Mouse (Mus musculus) kidney, embryonic 14.5 days (tissue): ENCODE data around the gene Zkscan6. TPM values are rescaled to one million over a fixed set of nuclear protein-coding genes. Genes with fewer than 3 reads are reported as not detected.

Experiments used
- ATAC-seq: fragments of 200-750 bp; cut with Nextera tagmentation; 2 replicates; pipeline ENCODE4 v1.8.0; 2017; ENCODE audit warnings: moderate number of reproducible peaks, mild to moderate bottlenecking, moderate TSS enrichment, moderate library complexity; ENCODE audit not compliant: low FRiP score, low TSS enrichment
- H3K27ac ChIP-seq: fragments of 300-500 bp; sonication (generic); 2 replicates; pipeline ENCODE4 v1.5.1; 2014; ENCODE audit warnings: low read depth, mild to moderate bottlenecking, low read length, moderate library complexity, mixed read lengths
- H3K27me3 ChIP-seq: fragments of 300-500 bp; sonication (generic); 2 replicates; pipeline ENCODE4 v1.6.1; 2014; ENCODE audit warnings: mild to moderate bottlenecking, low read length; ENCODE audit not compliant: control insufficient read depth, insufficient read depth
- H3K36me3 ChIP-seq: fragments of 300-500 bp; sonication (generic); 2 replicates; pipeline ENCODE4 v1.6.1; 2014; ENCODE audit warnings: low read length, mixed read lengths; ENCODE audit not compliant: control insufficient read depth, insufficient read depth
- H3K4me1 ChIP-seq: fragments of 300-500 bp; sonication (generic); 2 replicates; pipeline ENCODE4 v1.6.1; 2014; ENCODE audit warnings: low read length, mixed read lengths; ENCODE audit not compliant: control insufficient read depth, insufficient read depth
- H3K4me2 ChIP-seq: fragments of 300-500 bp; sonication (generic); replicated peaks from 2 replicates; pipeline ENCODE4 v1.6.1; 2014; ENCODE audit warnings: low read depth, mild to moderate bottlenecking, low read length
- H3K4me3 ChIP-seq: fragments of 300-500 bp; sonication (generic); 2 replicates; pipeline ENCODE4 v1.5.1; 2014; ENCODE audit warnings: mild to moderate bottlenecking, low read length
- H3K9ac ChIP-seq: fragments of 300-500 bp; sonication (generic); 2 replicates; pipeline ENCODE4 v1.6.1; 2014; ENCODE audit warnings: low read depth, mild to moderate bottlenecking, low read length, moderate library complexity
- H3K9me3 ChIP-seq: fragments of 300-500 bp; sonication (generic); 2 replicates; pipeline ENCODE4 v1.6.1; 2016; ENCODE audit warnings: low read length; ENCODE audit not compliant: control insufficient read depth
- WGBS: fragments of 180-500 bp; shearing (Covaris S2); extraction: QIAGEN DNeasy Blood & Tissue Kit; methylation state at CpG from one replicate; pipeline ENCODE4 v1.1.7; 2014; 5-methylcytosine and 5-hydroxymethylcytosine counted together
- polyA plus RNA-seq: library from polyadenylated mRNA; unstranded; fragments of >200 nt; fragmentation: Nextera tagmentation; extraction: Ambion mirVana; gene quantifications from 2 replicates; pipeline ENCODE4 v1.2.1, GENCODE M21; 2014

Zkscan6 gene
- polyA plus RNA-seq, 1 experiment from 2014 or later, result 13.4 TPM

DNA sequence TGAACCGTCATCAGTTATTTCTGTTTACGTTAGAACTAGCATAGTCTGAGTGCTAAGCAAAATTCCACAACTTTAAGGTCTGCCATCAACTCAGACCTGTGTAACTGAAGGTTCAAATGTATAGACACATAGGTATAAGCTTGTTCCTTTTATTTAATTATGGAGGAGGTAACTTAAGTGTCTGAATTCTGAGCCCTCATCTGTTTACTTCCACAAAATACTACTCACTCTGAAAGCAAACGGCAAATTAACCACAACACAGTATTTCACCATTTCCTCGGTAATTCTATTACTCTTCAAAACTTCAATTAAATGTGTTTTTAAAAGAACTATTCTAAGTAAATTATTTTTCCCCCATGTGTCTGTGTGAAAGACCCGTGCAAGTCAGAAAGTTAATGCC lies 29.2 kb upstream of the Zkscan6 start:
- no peak overlapping the region for H3K4me2 ChIP-seq
- H3K36me3 ChIP-seq, result peaks cover 7% of the 10 kb centered on the region; the same call in 1 of the 2 replicates
- H3K9ac ChIP-seq, result no peak overlapping the region
- WGBS, result 58% methylated on average over 5 of the region's 5 CpGs
- no peak for ATAC-seq
- peaks cover 14% of the 10 kb centered on the region; the same call in 1 of the 2 replicates for H3K4me1 ChIP-seq
- H3K4me3 ChIP-seq, result no peak overlapping the region
- H3K27ac ChIP-seq, result no peak overlapping the region
- no peaks in the 10 kb centered on the region for H3K27me3 ChIP-seq
- no peaks in the 10 kb centered on the region for H3K9me3 ChIP-seq

DNA sequence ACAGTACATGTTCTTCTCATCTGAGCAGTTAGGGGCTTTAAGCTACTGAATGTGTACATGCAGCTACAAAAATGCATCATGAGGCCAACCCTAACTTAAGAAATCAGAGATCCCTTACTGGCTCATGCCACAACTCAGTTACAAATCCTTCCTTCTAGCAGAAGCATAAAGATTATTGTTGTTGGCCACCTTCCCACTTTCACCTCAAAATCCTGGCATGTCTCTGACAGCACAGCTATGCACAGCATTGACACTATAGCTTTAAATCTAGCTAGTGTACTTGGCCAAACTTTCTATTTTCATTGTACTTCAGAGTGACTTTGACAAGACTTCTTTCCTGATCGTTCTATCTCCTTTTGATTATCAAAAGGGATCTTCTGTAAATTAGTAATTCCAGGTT lies 27.9 kb upstream of the Zkscan6 start:
- H3K9ac ChIP-seq, result no peak overlapping the region
- WGBS, result 73% methylated on average over 1 of the region's 1 CpGs
- no peak overlapping the region for H3K27ac ChIP-seq
- H3K4me1 ChIP-seq, result peaks cover 14% of the 10 kb centered on the region; the same call in 1 of the 2 replicates
- peaks cover 7% of the 10 kb centered on the region; the same call in 1 of the 2 replicates for H3K36me3 ChIP-seq
- H3K9me3 ChIP-seq, result no peaks in the 10 kb centered on the region
- H3K27me3 ChIP-seq, result no peaks in the 10 kb centered on the region
- ATAC-seq, result no peak
- no peak overlapping the region for H3K4me2 ChIP-seq
- H3K4me3 ChIP-seq, result no peak overlapping the region

DNA sequence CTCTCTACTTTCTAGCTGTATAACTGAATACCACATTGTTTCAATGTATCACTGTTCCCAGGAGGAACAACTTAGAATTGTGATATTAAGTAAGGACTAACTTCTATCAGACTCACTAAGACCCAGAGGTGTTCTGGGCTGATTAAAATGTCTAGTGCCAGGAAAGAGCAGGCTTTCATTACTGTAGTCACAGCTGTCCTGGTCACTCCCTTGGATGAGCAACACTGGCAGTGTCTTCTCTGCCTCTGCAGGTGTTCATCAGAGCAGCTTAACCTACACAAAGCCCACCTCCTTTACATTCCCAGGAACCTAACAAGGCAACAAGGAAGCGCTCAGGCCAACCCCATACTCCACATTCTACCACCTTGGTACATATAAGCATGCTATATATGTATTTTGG lies 27.4 kb upstream of the Zkscan6 start:
- no peak overlapping the region for H3K4me2 ChIP-seq

DNA sequence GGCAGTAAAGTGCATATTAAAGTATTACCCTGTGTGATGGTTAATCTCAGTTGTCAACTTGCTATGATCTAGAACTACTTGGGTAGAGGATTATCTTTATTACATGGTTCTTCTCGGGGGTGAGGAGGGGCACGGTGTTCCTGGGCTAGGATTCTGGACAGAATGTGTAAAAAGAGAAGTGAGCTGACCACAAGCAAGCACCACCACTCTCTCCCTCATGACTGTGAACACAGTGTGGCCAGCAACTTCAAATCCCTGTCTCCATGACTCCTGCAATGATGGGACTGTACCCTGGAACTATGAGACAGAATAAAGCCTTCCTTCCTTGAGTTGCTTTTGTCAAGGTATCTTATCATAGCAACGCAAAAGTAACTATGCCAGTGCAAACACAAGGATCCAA lies 25.4 kb upstream of the Zkscan6 start:
- Histone ChIP-seq H3K4me1 (peaks cover 21% of the 10 kb centered on the region), H3K4me3 (no peak overlapping the region)

More for the DNA sequence above, 27.4 kb upstream of the Zkscan6 start:
- H3K9me3 ChIP-seq, result no peaks in the 10 kb centered on the region
- peaks cover 14% of the 10 kb centered on the region; the same call in 1 of the 2 replicates for H3K4me1 ChIP-seq
- WGBS, result 88% methylated on average over 1 of the region's 1 CpGs
- no peak overlapping the region for H3K4me3 ChIP-seq
- no peaks in the 10 kb centered on the region for H3K27me3 ChIP-seq
- H3K27ac ChIP-seq, result no peak overlapping the region
- no peak overlapping the region for H3K9ac ChIP-seq
- peaks cover 7% of the 10 kb centered on the region; the same call in 1 of the 2 replicates for H3K36me3 ChIP-seq
- ATAC-seq, result no peak

DNA sequence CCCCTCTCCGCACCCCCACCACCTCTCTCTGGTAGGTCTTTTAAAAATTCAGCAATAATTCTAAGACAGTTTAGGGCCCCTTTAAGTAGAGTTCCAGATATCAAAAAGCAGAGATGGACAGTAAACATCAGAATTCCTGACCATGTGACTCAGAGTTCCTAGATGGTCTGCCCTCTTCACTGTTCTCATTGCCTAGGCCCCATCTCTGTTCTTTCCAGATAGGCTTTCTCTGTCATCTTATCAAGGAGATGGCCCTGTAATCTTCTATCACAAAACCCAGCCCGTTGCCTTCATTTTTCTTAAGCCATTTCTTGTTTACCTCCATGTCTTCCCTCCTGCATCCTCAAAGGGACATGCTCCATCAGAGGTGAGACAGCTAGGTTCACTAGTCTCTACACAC lies 20.8 kb upstream of the Zkscan6 start:
- Histone ChIP-seq H3K4me2 (peak overlapping the region; percentile 76; the same call in 1 of the 2 replicates), H3K9ac (no peak overlapping the region), H3K27me3 (no peaks in the 10 kb centered on the region), H3K36me3 (no peaks in the 10 kb centered on the region), H3K4me1 (peaks cover 12% of the 10 kb centered on the region), H3K4me3 (no peak overlapping the region), H3K27ac (no peak overlapping the region), H3K9me3 (no peaks in the 10 kb centered on the region)
- WGBS, result 92% methylated on average over 2 of the region's 2 CpGs
- no peak for ATAC-seq

More for the DNA sequence above, 25.4 kb upstream of the Zkscan6 start:
- H3K9me3 ChIP-seq, result no peaks in the 10 kb centered on the region
- H3K36me3 ChIP-seq, result peaks cover 7% of the 10 kb centered on the region; the same call in 1 of the 2 replicates
- H3K27me3 ChIP-seq, result no peaks in the 10 kb centered on the region
- H3K27ac ChIP-seq, result no peak overlapping the region
- ATAC-seq, result no peak
- no peak overlapping the region for H3K9ac ChIP-seq
- H3K4me2 ChIP-seq, result no peak overlapping the region
- 88% methylated on average over 3 of the region's 3 CpGs for WGBS

DNA sequence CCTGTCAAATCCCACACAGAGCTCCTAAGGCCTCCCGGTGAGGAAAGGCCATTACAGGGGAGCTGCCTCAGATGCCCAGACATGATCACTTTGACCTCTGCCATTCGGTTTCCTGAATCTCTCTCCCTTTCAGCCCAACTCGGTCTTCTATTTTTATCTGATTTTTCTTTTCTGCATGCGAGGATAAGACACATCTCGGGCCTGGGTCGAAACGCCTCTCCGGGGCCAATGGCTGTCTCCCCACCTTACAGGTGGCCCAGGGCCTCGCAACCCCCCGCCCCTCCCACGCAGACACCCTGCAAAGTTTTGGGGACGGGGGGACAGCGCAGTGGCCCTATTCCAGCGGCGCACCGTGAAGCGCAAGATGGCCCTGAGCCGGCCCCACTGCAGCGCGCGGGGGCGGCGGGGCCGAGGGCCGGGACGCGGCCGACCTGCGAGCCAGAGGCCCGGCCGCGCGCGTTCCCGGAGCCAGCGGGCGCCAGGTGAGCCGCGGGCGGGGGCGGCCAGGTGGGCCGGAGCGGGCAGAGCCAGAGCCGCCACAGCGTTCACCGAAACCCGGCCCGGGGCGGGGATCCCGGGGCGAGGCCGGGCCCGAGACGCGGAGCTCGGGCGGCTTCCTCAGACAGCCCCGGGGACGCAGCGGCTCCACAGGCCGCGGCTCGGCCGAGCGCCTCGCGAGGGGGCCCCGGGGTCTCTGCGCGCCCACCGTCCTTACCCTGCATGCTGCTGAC lies 19.4 kb upstream of the Zkscan6 start:
- Histone ChIP-seq H3K4me3 (peak overlapping the region; percentile 92), H3K9ac (peak overlapping the region; percentile 98), H3K27ac (peak overlapping the region; percentile 89), H3K4me2 (peak overlapping the region; percentile 76), H3K4me1 (peaks cover 12% of the 10 kb centered on the region), H3K9me3 (no peaks in the 10 kb centered on the region), H3K27me3 (no peaks in the 10 kb centered on the region), H3K36me3 (no peaks in the 10 kb centered on the region)
- peak; percentile 89 for ATAC-seq
- WGBS, result under 1% methylated on average over 68 of the region's 71 CpGs

DNA sequence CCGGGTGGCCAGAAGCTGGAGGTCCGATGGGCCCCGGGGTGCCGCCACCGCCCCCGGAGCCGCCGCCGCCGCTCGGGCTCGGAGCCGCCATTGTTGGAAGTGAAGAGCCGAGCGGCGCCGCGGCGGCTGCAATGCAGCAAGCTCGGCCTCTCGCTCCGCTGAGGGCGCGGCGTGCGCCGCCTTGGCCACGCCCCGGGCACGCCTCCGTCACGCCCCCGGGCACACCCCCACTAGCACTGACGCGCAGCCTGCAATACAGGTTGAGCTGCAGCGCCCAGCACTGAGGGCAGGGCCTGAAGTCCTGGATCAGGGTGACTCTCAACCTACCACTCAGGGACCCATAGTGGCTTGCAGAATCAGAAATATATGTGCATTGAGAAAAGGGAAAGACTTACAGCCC lies 18.8 kb upstream of the Zkscan6 start, which contains the start of gene Map2k4:
Gene Map2k4 (minus strand): TSS at position 144 of the 400 bp plus-strand sequence.
- Histone ChIP-seq H3K4me3 (peak within 1 kb of the TSS; percentile 92), H3K4me1 (peaks cover 12% of the 10 kb centered on the region), H3K9ac (peak within 1 kb of the TSS; percentile 98), H3K27me3 (no peaks in the 10 kb centered on the region), H3K4me2 (peak within 1 kb of the TSS; percentile 76), H3K27ac (peak within 1 kb of the TSS; percentile 89), H3K9me3 (no peaks in the 10 kb centered on the region), H3K36me3 (no peaks in the 10 kb centered on the region)
- 2% methylated on average over 22 of the region's 36 CpGs for WGBS
- ATAC-seq, result peak; percentile 100

DNA sequence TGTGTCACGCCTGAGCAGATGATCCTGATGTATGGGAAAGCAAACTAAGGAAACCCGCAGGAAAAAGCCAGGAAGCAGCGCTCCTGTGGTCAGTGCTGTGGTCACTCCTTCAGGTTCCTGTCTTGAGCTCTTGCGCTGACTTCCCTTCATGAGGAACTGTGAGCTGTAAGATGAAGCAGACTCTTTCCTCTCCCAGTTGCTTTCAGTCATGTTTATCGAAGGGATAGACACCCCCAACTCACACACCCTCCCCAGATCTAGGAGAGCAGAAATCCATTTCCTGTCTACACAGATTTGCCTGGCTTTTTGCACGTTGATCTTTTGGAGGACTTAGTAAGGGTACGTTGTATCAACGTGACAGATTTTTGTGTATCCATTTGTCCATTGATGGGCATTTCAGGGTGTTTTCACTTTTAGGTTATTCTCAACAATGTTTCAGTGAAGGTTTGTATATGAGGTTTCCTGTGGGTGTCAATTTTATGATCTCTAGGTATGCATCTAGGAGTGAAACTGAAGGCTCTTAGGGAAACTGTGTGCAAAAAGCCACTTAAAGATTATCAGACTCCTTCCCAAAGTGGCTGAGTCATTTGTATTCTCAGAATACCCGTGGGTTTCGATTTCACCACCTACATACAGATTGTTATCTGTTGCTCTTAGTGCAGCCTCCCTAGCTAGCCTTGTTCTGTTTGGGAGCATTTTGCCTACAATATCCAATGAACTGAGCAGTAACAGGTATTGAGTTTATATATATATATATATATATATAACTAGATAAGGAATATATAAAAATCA lies 12.4 kb upstream of the Zkscan6 start:
- no peaks in the 10 kb centered on the region for H3K9me3 ChIP-seq
- H3K4me2 ChIP-seq, result no peak overlapping the region
- H3K27me3 ChIP-seq, result no peaks in the 10 kb centered on the region
- 68% methylated on average over 10 of the region's 10 CpGs for WGBS
- H3K9ac ChIP-seq, result no peak overlapping the region
- no peak overlapping the region for H3K4me3 ChIP-seq
- ATAC-seq, result no peak
- H3K36me3 ChIP-seq, result no peaks in the 10 kb centered on the region
- H3K27ac ChIP-seq, result no peak overlapping the region
- H3K4me1 ChIP-seq, result no peaks in the 10 kb centered on the region

DNA sequence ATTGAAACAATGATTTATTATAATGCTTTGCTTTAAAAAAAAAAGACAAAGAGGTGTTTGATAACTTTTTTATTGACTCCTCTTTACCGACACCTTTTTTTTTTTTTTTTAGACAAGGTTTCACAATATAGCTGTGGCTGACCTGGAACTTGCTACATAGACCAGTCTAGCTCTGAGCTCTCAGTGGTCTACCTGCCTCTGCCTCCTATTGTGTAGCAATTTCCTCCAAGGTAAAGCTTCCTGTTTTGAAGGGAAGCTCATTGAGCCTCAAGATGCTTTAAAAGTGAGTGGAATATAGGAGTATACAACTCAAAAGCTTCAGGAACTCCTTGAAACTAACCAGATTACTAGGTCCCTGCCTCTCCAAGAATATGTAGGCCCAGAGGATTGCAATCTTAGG lies 11.1 kb upstream of the Zkscan6 start:
- H3K4me3 ChIP-seq, result no peak overlapping the region
- H3K27me3 ChIP-seq, result no peaks in the 10 kb centered on the region
- H3K36me3 ChIP-seq, result no peaks in the 10 kb centered on the region
- whole genome bisulfite sequencing, result 88% methylated on average over 1 of the region's 1 CpGs
- no peak overlapping the region for H3K27ac ChIP-seq
- H3K9ac ChIP-seq, result no peak overlapping the region
- no peak overlapping the region for H3K4me2 ChIP-seq
- no peaks in the 10 kb centered on the region for H3K4me1 ChIP-seq
- no peaks in the 10 kb centered on the region for H3K9me3 ChIP-seq
- no peak for ATAC-seq
